Mouse (Mus musculus) retina, embryonic 14.5 days (tissue): ENCODE results near the gene Fam92b.

Experiments used
- DNase-seq: peaks from one replicate; pipeline ENCODE4 v3.0.0-alpha.2; 2015; ENCODE audit warnings: low spot score

The Fam92b gene

GRCm38 (mm10) chr8:120152636-120153035, 24.6 kb downstream of the Fam92b start:
- no peak for DNase-seq

GRCm38 (mm10) chr8:120151151-120151550, 26.1 kb downstream of the Fam92b start:
- peak; percentile 35 for DNase-seq

- DNase-seq: no peak
Measured at GRCm38 (mm10) chr8:120150028-120150427, 27.2 kb downstream of the Fam92b start.

GRCm38 (mm10) chr8:120146051-120146450, 31.2 kb downstream of the Fam92b start:
- DNase-seq: no peak

GRCm38 (mm10) chr8:120144652-120145301, 32.5 kb downstream of the Fam92b start:
- DNase-seq: no peak

- no peak for DNase-seq
Measured at GRCm38 (mm10) chr8:120143911-120144651, 33.2 kb downstream of the Fam92b start.

GRCm38 (mm10) chr8:120140769-120141168, 36.5 kb downstream of the Fam92b start:
- no peak for DNase-seq

- DNase-seq: no peak
Measured at GRCm38 (mm10) chr8:120138958-120139357, 38.3 kb downstream of the Fam92b start.

- DNase-seq: no peak
Measured at GRCm38 (mm10) chr8:120136618-120137017, 40.6 kb downstream of the Fam92b start.

GRCm38 (mm10) chr8:120135687-120136086, 41.6 kb downstream of the Fam92b start:
- DNase-seq: no peak

GRCm38 (mm10) chr8:120133169-120133568, 44.1 kb downstream of the Fam92b start:
- no peak for DNase-seq

GRCm38 (mm10) chr8:120131158-120131557, 46.1 kb downstream of the Fam92b start:
- DNase-seq: no peak

GRCm38 (mm10) chr8:120129547-120129946, 47.7 kb downstream of the Fam92b start:
- DNase-seq: no peak

- no peak for DNase-seq
Measured at GRCm38 (mm10) chr8:120126357-120127161, 50.7 kb downstream of the Fam92b start.

- peak; percentile 26 for DNase-seq
Measured at GRCm38 (mm10) chr8:120124836-120125389, 52.4 kb downstream of the Fam92b start.

GRCm38 (mm10) chr8:120124261-120124660, 53.0 kb downstream of the Fam92b start:
- DNase-seq: no peak

- DNase-seq: no peak
Measured at GRCm38 (mm10) chr8:120120951-120121350, 56.3 kb downstream of the Fam92b start.

- no peak for DNase-seq
Measured at GRCm38 (mm10) chr8:120119931-120120330, 57.3 kb downstream of the Fam92b start.

- no peak for DNase-seq
Measured at GRCm38 (mm10) chr8:120119429-120119828, 57.8 kb downstream of the Fam92b start.

- no peak for DNase-seq
Measured at GRCm38 (mm10) chr8:120118847-120119246, 58.4 kb downstream of the Fam92b start.

GRCm38 (mm10) chr8:120118162-120118561, 59.1 kb downstream of the Fam92b start:
- DNase-seq: no peak

GRCm38 (mm10) chr8:120116600-120116999, 60.7 kb downstream of the Fam92b start:
- DNase-seq: no peak
